In the genomic region with DNA sequence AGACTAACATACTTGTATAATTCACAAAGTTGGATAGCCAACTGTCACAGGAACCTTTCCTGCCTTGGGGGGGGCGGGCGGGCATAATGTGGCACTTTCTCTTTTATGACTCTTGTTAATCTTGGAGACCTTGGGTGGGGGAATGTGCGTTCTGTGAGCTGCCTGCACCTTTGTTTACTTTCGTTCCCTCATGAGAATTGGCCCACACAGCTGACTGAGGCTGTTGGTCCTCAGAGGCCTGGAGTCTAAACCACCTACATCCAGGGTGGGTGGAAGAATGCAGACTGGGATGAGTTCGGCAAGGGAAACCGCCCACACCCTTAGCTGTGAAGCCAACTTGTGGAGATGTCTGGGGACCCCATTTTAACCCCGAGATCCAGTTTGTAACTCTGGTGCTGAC, we compare ENCODE assay signal across 10 mouse cellular contexts. TPM values are rescaled to one million over a fixed set of nuclear protein-coding genes. Genes with fewer than 3 reads are reported as not detected.
A peak's percentile ranks its signal among the peaks of the same experiment; 100 is the strongest.
DNase-seq lines count a peak whose midpoint lies in the region; ATAC-seq and TF ChIP-seq lines count a peak whose summit lies in the region.
"Had no signal": no experiment of that assay in that cellular context is flagged by ENCODE, and none has a peak within 500 bp of the region (broad histone marks: within the 10 kb centered on the region; RNA-seq: fewer than 3 reads in every experiment).

No protein-coding gene starts in this region.

- H3K4me3 ChIP-seq in hindbrain, embryonic 10.5 days: peak overlapping the region; percentile 53
- no peak overlapping the region for H3K4me3 ChIP-seq in hindbrain, embryonic 16.5 days (ENCODE audit: low read length)
- peak overlapping the region; percentile 15; the same call in 1 of the 2 replicates for H3K4me3 ChIP-seq in ES-Bruce4 (ENCODE audit: low read depth, low read length)
- H3K4me3 ChIP-seq in embryonic facial prominence, embryonic 14.5 days (ENCODE audit: low read depth, low read length): no peak overlapping the region
- no peak overlapping the region; the same call in 1 of the 2 replicates for H3K4me3 ChIP-seq in limb, embryonic 15.5 days

- 66% methylated on average over 7 of the region's 7 CpGs for WGBS in hindbrain, embryonic 10.5 days
- WGBS in hindbrain, embryonic 16.5 days: 64% methylated on average over 7 of the region's 7 CpGs
- WGBS in embryonic facial prominence, embryonic 14.5 days: 54% methylated on average over 7 of the region's 7 CpGs
- WGBS in limb, embryonic 15.5 days: 32% methylated on average over 7 of the region's 7 CpGs

- no peak for TF ChIP-seq EP300 in ES-Bruce4 (IDR thresholded peaks at IDR 0.05; ENCODE audit: insufficient read depth, low read depth, low read length)

- no peak overlapping the region; the same call in 1 of the 2 replicates for H3K4me2 ChIP-seq in hindbrain, embryonic 16.5 days (ENCODE audit: low read length)
- peak overlapping the region; percentile 58; the same call in 1 of the 2 replicates for H3K4me2 ChIP-seq in embryonic facial prominence, embryonic 14.5 days (ENCODE audit: low read depth, low read length)
- H3K4me2 ChIP-seq in limb, embryonic 15.5 days: peak overlapping the region; percentile 46

- no peak for TF ChIP-seq CTCF in ES-Bruce4 (IDR thresholded peaks at IDR 0.05; ENCODE audit: low read depth, low read length)

- peaks cover 44% of the 10 kb centered on the region for H3K27me3 ChIP-seq in hindbrain, embryonic 10.5 days (ENCODE audit: insufficient read depth, poor library complexity, severe bottlenecking)
- no peaks in the 10 kb centered on the region for H3K27me3 ChIP-seq in hindbrain, embryonic 16.5 days (replicated peaks; ENCODE audit: control insufficient read depth, insufficient read depth, low read length)
- no peaks in the 10 kb centered on the region for H3K27me3 ChIP-seq in ES-Bruce4 (ENCODE audit: control insufficient read depth, insufficient read depth, low read length, poor library complexity, severe bottlenecking)
- H3K27me3 ChIP-seq in embryonic facial prominence, embryonic 14.5 days (replicated peaks; ENCODE audit: control insufficient read depth, insufficient read depth, low read length): no peaks in the 10 kb centered on the region
- peaks cover 3% of the 10 kb centered on the region; the same call in 1 of the 2 replicates for H3K27me3 ChIP-seq in limb, embryonic 15.5 days

- no peaks in the 10 kb centered on the region for H3K36me3 ChIP-seq in hindbrain, embryonic 10.5 days
- H3K36me3 ChIP-seq in hindbrain, embryonic 16.5 days (ENCODE audit: control insufficient read depth, insufficient read depth, low read length): no peaks in the 10 kb centered on the region
- H3K36me3 ChIP-seq in ES-Bruce4 (ENCODE audit: control insufficient read depth, insufficient read depth, low read length, poor library complexity, severe bottlenecking): no peaks in the 10 kb centered on the region
- no peaks in the 10 kb centered on the region for H3K36me3 ChIP-seq in embryonic facial prominence, embryonic 14.5 days (ENCODE audit: control insufficient read depth, insufficient read depth, low read length)
- H3K36me3 ChIP-seq in limb, embryonic 15.5 days: no peaks in the 10 kb centered on the region
- H3K36me3 ChIP-seq: G1E had no signal

- TF ChIP-seq POLR2A in ES-Bruce4 (IDR thresholded peaks at IDR 0.05; ENCODE audit: insufficient read depth, low read length): no peak

- no peak overlapping the region for H3K9ac ChIP-seq in hindbrain, embryonic 16.5 days (ENCODE audit: low read depth, low read length)
- peak overlapping the region; percentile 34; the same call in 1 of the 2 replicates for H3K9ac ChIP-seq in ES-Bruce4 (ENCODE audit: low read depth, poor library complexity, severe bottlenecking)
- peak overlapping the region; percentile 50 for H3K9ac ChIP-seq in embryonic facial prominence, embryonic 14.5 days (ENCODE audit: low read depth, low read length)
- H3K9ac ChIP-seq in limb, embryonic 15.5 days: no peak overlapping the region

- H3K9me3 ChIP-seq in hindbrain, embryonic 10.5 days: no peaks in the 10 kb centered on the region
- H3K9me3 ChIP-seq in hindbrain, embryonic 16.5 days (ENCODE audit: control insufficient read depth, low read length): no peaks in the 10 kb centered on the region
- no peaks in the 10 kb centered on the region for H3K9me3 ChIP-seq in ES-Bruce4 (replicated peaks; ENCODE audit: control insufficient read depth, insufficient read depth, low read length, poor library complexity, severe bottlenecking)
- no peaks in the 10 kb centered on the region for H3K9me3 ChIP-seq in embryonic facial prominence, embryonic 14.5 days (ENCODE audit: control insufficient read depth, low read length)
- no peaks in the 10 kb centered on the region for H3K9me3 ChIP-seq in limb, embryonic 15.5 days
- H3K9me3 ChIP-seq: G1E had no signal

- H3K4me1 ChIP-seq in hindbrain, embryonic 10.5 days (replicated peaks): peaks cover 63% of the 10 kb centered on the region
- H3K4me1 ChIP-seq in hindbrain, embryonic 16.5 days (ENCODE audit: control insufficient read depth, insufficient read depth, low read depth, low read length): peaks cover 14% of the 10 kb centered on the region
- peaks cover 5% of the 10 kb centered on the region for H3K4me1 ChIP-seq in ES-Bruce4 (ENCODE audit: control insufficient read depth, insufficient read depth, low read length)
- peaks cover 42% of the 10 kb centered on the region for H3K4me1 ChIP-seq in embryonic facial prominence, embryonic 14.5 days (ENCODE audit: control insufficient read depth, insufficient read depth, low read length)
- H3K4me1 ChIP-seq in limb, embryonic 15.5 days: peaks cover 75% of the 10 kb centered on the region

- no peak for DNase-seq in hindbrain, embryonic 10.5 days (ENCODE audit: low spot score)
- DNase-seq in embryonic facial prominence, embryonic 14.5 days (ENCODE audit: low spot score): no peak
- no peak for DNase-seq in layer of hippocampus, adult 9-10 months (ENCODE audit: low spot score)
- DNase-seq: thymus, adult 18-20 months had no signal

- H3K27ac ChIP-seq in hindbrain, embryonic 10.5 days: peak overlapping the region; percentile 81
- no peak overlapping the region for H3K27ac ChIP-seq in hindbrain, embryonic 16.5 days (ENCODE audit: low read depth, low read length)
- no peak overlapping the region for H3K27ac ChIP-seq in ES-Bruce4 (ENCODE audit: insufficient read depth, low read length)
- peak overlapping the region; percentile 75 for H3K27ac ChIP-seq in embryonic facial prominence, embryonic 14.5 days (replicated peaks; ENCODE audit: low read depth, low read length)
- peak overlapping the region; percentile 60 for H3K27ac ChIP-seq in limb, embryonic 15.5 days

- no peak for ATAC-seq in hindbrain, embryonic 16.5 days
- ATAC-seq in embryonic facial prominence, embryonic 14.5 days (ENCODE audit: low read depth): no peak
- no peak for ATAC-seq in limb, embryonic 15.5 days (ENCODE audit: insufficient number of reproducible peaks, low FRiP score, low TSS enrichment, low read depth)
- no peak for ATAC-seq in erythroid progenitor cell, adult 5-6 weeks (replicated peaks; ENCODE audit: low FRiP score, poor library complexity, severe bottlenecking)
- no peak for ATAC-seq in granulocyte monocyte progenitor cell, adult 5-6 weeks (replicated peaks; ENCODE audit: poor library complexity, severe bottlenecking)

RNA-seq across cellular contexts. Expression of gene Meox1, which starts 13.0 kb away (rescaled TPM):
- polyA plus RNA-seq in hindbrain, embryonic 10.5 days (2016; fragmentation: Nextera tagmentation; extraction: Ambion mirVana): 0.81 and 1.6 TPM in 2 replicates
- 0.96 and 0.99 TPM in 2 replicates for polyA plus RNA-seq in hindbrain, embryonic 16.5 days (2015; fragmentation: Nextera tagmentation; extraction: Ambion mirVana)
- polyA plus RNA-seq in ES-Bruce4 (2011; ENCODE audit: insufficient read depth, insufficient read length, low read depth, missing spikeins): 0.70 TPM in 1 of 2 replicates, not detected in the other
- polyA plus RNA-seq in embryonic facial prominence, embryonic 14.5 days (2014; fragmentation: Nextera tagmentation; extraction: Ambion mirVana): 12.7 and 16.7 TPM in 2 replicates
- 15.8 and 18.6 TPM in 2 replicates for polyA plus RNA-seq in limb, embryonic 15.5 days (2015; fragmentation: Nextera tagmentation; extraction: Ambion mirVana)
- not detected in 2 replicates for total RNA-seq in erythroid progenitor cell, adult 5-6 weeks (2015; ENCODE audit: low replicate concordance)
- not detected in 2 replicates for total RNA-seq in erythroid progenitor cell, adult 5-6 weeks (2017; ENCODE audit: low replicate concordance)
- not detected in 2 replicates for total RNA-seq in granulocyte monocyte progenitor cell, adult 5-6 weeks (2014; fragmentation: Nextera tagmentation)
- not detected in 2 replicates for total RNA-seq in granulocyte monocyte progenitor cell, adult 5-6 weeks (2017)
- total RNA-seq: G1E had no signal
- polyA plus RNA-seq: G1E had no signal

Comparison
In these comparisons a context has a peak if more than half of its experiments do, and no peak if none do; other contexts are left out.
1. H3K27ac ChIP-seq: peak in hindbrain, embryonic 10.5 days (single experiment), embryonic facial prominence, embryonic 14.5 days (single experiment) and limb, embryonic 15.5 days (single experiment); none in hindbrain, embryonic 16.5 days (single experiment) and ES-Bruce4 (single experiment).
2. H3K4me3 ChIP-seq: peak in hindbrain, embryonic 10.5 days (single experiment) and ES-Bruce4 (single experiment); none in hindbrain, embryonic 16.5 days (single experiment), embryonic facial prominence, embryonic 14.5 days (single experiment) and limb, embryonic 15.5 days (single experiment).
3. H3K9ac ChIP-seq: peak in ES-Bruce4 (single experiment) and embryonic facial prominence, embryonic 14.5 days (single experiment); none in hindbrain, embryonic 16.5 days (single experiment) and limb, embryonic 15.5 days (single experiment).